Mouse (Mus musculus) midbrain, embryonic 15.5 days (tissue): Measurements from ENCODE around the gene Hnf4a. TPM values are rescaled to one million over a fixed set of nuclear protein-coding genes. Genes with fewer than 3 reads are reported as not detected.

ENCODE experiments used
- ATAC-seq: fragments of 200-750 bp; cut with Nextera tagmentation; replicated peaks from 2 replicates; pipeline ENCODE4 v1.8.0; 2017; ENCODE audit warnings: moderate TSS enrichment
- H3K27ac ChIP-seq: fragments of 300-500 bp; sonication (generic); 2 replicates; pipeline ENCODE4 v1.5.1; 2015; ENCODE audit warnings: mild to moderate bottlenecking, inconsistent platforms
- H3K27me3 ChIP-seq: fragments of 300-500 bp; sonication (generic); replicated peaks from 2 replicates; pipeline ENCODE4 v1.6.1; 2015; ENCODE audit warnings: inconsistent platforms
- H3K36me3 ChIP-seq: fragments of 300-500 bp; sonication (generic); replicated peaks from 2 replicates; pipeline ENCODE4 v1.6.1; 2015; ENCODE audit warnings: inconsistent platforms
- H3K4me1 ChIP-seq: fragments of 300-500 bp; sonication (generic); 2 replicates; pipeline ENCODE4 v1.6.1; 2015; ENCODE audit warnings: inconsistent platforms
- H3K4me2 ChIP-seq: fragments of 300-500 bp; sonication (generic); 2 replicates; pipeline ENCODE4 v1.6.1; 2015; ENCODE audit warnings: inconsistent platforms, mild to moderate bottlenecking, moderate library complexity
- H3K4me3 ChIP-seq: fragments of 300-500 bp; sonication (generic); 2 replicates; pipeline ENCODE4 v1.5.1; 2015; ENCODE audit warnings: mild to moderate bottlenecking, inconsistent platforms
- H3K9ac ChIP-seq: fragments of 300-500 bp; sonication (generic); 2 replicates; pipeline ENCODE4 v1.6.1; 2015; ENCODE audit warnings: mild to moderate bottlenecking, inconsistent platforms
- H3K9me3 ChIP-seq: fragments of 300-500 bp; sonication (generic); 2 replicates; pipeline ENCODE4 v1.6.1; 2016; ENCODE audit warnings: inconsistent platforms
- WGBS: fragments of 180-500 bp; shearing (Covaris S2); methylation state at CpG from one replicate; pipeline ENCODE4 v1.1.7; 2015; ENCODE audit warnings: mixed read lengths; 5-methylcytosine and 5-hydroxymethylcytosine counted together
- polyA plus RNA-seq: library from polyadenylated mRNA; unstranded; fragments of >200 nt; fragmentation: Nextera tagmentation; extraction: Ambion mirVana; gene quantifications from 2 replicates; pipeline ENCODE4 v1.2.1, GENCODE M21; 2015

Gene Hnf4a
- polyA plus RNA-seq, 1 experiment from 2014 or later = not detected

- Histone ChIP-seq H3K9me3 (no peaks in the 10 kb centered on the region), H3K36me3 (no peaks in the 10 kb centered on the region), H3K4me3 (no peak overlapping the region), H3K27ac (no peak overlapping the region), H3K4me2 (no peak overlapping the region), H3K9ac (no peak overlapping the region), H3K27me3 (no peaks in the 10 kb centered on the region), H3K4me1 (peaks cover 5% of the 10 kb centered on the region; the same call in 1 of the 2 replicates)
- no peak for ATAC-seq
- 75% methylated on average over 13 of the region's 13 CpGs for WGBS
Observed at GRCm38 (mm10) chr2:163539321-163540040, 32.9 kb downstream of the Hnf4a start.

GRCm38 (mm10) chr2:163540231-163541117 is 33.9 kb downstream of the Hnf4a start:
- Histone ChIP-seq H3K36me3 (no peaks in the 10 kb centered on the region), H3K9me3 (no peaks in the 10 kb centered on the region), H3K27me3 (no peaks in the 10 kb centered on the region), H3K27ac (no peak overlapping the region), H3K4me1 (no peaks in the 10 kb centered on the region), H3K4me2 (no peak overlapping the region), H3K4me3 (no peak overlapping the region), H3K9ac (no peak overlapping the region)
- 83% methylated on average over 9 of the region's 9 CpGs for WGBS
- ATAC-seq = no peak

GRCm38 (mm10) chr2:163541568-163542182 is 35.1 kb downstream of the Hnf4a start:
- Histone ChIP-seq H3K27me3 (no peaks in the 10 kb centered on the region), H3K4me1 (no peaks in the 10 kb centered on the region), H3K4me2 (no peak overlapping the region), H3K9me3 (no peaks in the 10 kb centered on the region), H3K36me3 (no peaks in the 10 kb centered on the region), H3K9ac (no peak overlapping the region), H3K27ac (no peak overlapping the region), H3K4me3 (no peak overlapping the region)
- no peak for ATAC-seq
- 80% methylated on average over 10 of the region's 10 CpGs for WGBS

GRCm38 (mm10) chr2:163542674-163543073 is 36.1 kb downstream of the Hnf4a start:
- no peak for ATAC-seq
- 88% methylated on average over 10 of the region's 10 CpGs for WGBS
- H3K9me3 ChIP-seq = no peaks in the 10 kb centered on the region

GRCm38 (mm10) chr2:163546623-163547318 is 40.2 kb downstream of the Hnf4a start:
- no peak overlapping the region for H3K9ac ChIP-seq
- no peaks in the 10 kb centered on the region for H3K27me3 ChIP-seq
- H3K4me3 ChIP-seq = no peak overlapping the region
- no peaks in the 10 kb centered on the region for H3K4me1 ChIP-seq
- no peaks in the 10 kb centered on the region for H3K9me3 ChIP-seq
- no peak for ATAC-seq
- H3K36me3 ChIP-seq = no peaks in the 10 kb centered on the region
- H3K4me2 ChIP-seq = no peak overlapping the region
- H3K27ac ChIP-seq = no peak overlapping the region
- 81% methylated on average over 14 of the region's 14 CpGs for WGBS

More at GRCm38 (mm10) chr2:163542674-163543073, 36.1 kb downstream of the Hnf4a start:
- Histone ChIP-seq H3K27me3 (no peaks in the 10 kb centered on the region), H3K4me2 (no peak overlapping the region), H3K27ac (no peak overlapping the region), H3K9ac (no peak overlapping the region), H3K4me3 (no peak overlapping the region), H3K36me3 (no peaks in the 10 kb centered on the region), H3K4me1 (no peaks in the 10 kb centered on the region)

GRCm38 (mm10) chr2:163548822-163549221 is 42.2 kb downstream of the Hnf4a start:
- Histone ChIP-seq H3K27ac (no peak overlapping the region), H3K36me3 (no peaks in the 10 kb centered on the region), H3K27me3 (no peaks in the 10 kb centered on the region), H3K4me2 (no peak overlapping the region), H3K9ac (no peak overlapping the region), H3K4me3 (no peak overlapping the region), H3K4me1 (no peaks in the 10 kb centered on the region), H3K9me3 (no peaks in the 10 kb centered on the region)
- ATAC-seq = no peak
- 61% methylated on average over 6 of the region's 6 CpGs for WGBS

GRCm38 (mm10) chr2:163549786-163550185 is 43.2 kb downstream of the Hnf4a start:
- no peak for ATAC-seq
- H3K9ac ChIP-seq = no peak overlapping the region
- H3K9me3 ChIP-seq = no peaks in the 10 kb centered on the region
- no peaks in the 10 kb centered on the region for H3K4me1 ChIP-seq
- no peaks in the 10 kb centered on the region for H3K36me3 ChIP-seq
- 33% methylated on average over 6 of the region's 6 CpGs for WGBS
- no peak overlapping the region for H3K4me3 ChIP-seq
- H3K27me3 ChIP-seq = no peaks in the 10 kb centered on the region
- no peak overlapping the region for H3K27ac ChIP-seq
- no peak overlapping the region for H3K4me2 ChIP-seq

GRCm38 (mm10) chr2:163552518-163552929 is 45.9 kb downstream of the Hnf4a start:
- Histone ChIP-seq H3K36me3 (no peaks in the 10 kb centered on the region), H3K9me3 (no peaks in the 10 kb centered on the region), H3K9ac (no peak overlapping the region), H3K27ac (no peak overlapping the region), H3K27me3 (no peaks in the 10 kb centered on the region), H3K4me2 (no peak overlapping the region), H3K4me1 (no peaks in the 10 kb centered on the region), H3K4me3 (no peak overlapping the region)
- ATAC-seq = no peak
- 85% methylated on average over 8 of the region's 8 CpGs for WGBS

GRCm38 (mm10) chr2:163554425-163554982 is 47.9 kb downstream of the Hnf4a start:
- H3K4me3 ChIP-seq = no peak overlapping the region
- 73% methylated on average over 4 of the region's 4 CpGs for WGBS
- H3K9ac ChIP-seq = no peak overlapping the region
- H3K36me3 ChIP-seq = no peaks in the 10 kb centered on the region
- ATAC-seq = no peak
- H3K27ac ChIP-seq = no peak overlapping the region
- no peaks in the 10 kb centered on the region for H3K4me1 ChIP-seq
- no peaks in the 10 kb centered on the region for H3K9me3 ChIP-seq
- H3K4me2 ChIP-seq = no peak overlapping the region
- H3K27me3 ChIP-seq = no peaks in the 10 kb centered on the region

- no peaks in the 10 kb centered on the region for H3K4me1 ChIP-seq
- H3K4me2 ChIP-seq = no peak overlapping the region
- ATAC-seq = no peak
- no peaks in the 10 kb centered on the region for H3K36me3 ChIP-seq
- no peaks in the 10 kb centered on the region for H3K9me3 ChIP-seq
- no peak overlapping the region for H3K27ac ChIP-seq
- H3K4me3 ChIP-seq = no peak overlapping the region
- no peak overlapping the region for H3K9ac ChIP-seq
- no peaks in the 10 kb centered on the region for H3K27me3 ChIP-seq
- 87% methylated on average over 6 of the region's 6 CpGs for WGBS
Observed at GRCm38 (mm10) chr2:163554996-163555395, 48.4 kb downstream of the Hnf4a start.

GRCm38 (mm10) chr2:163555417-163555816 is 48.8 kb downstream of the Hnf4a start:
- no peak overlapping the region for H3K4me2 ChIP-seq
- H3K27ac ChIP-seq = no peak overlapping the region
- no peak for ATAC-seq
- H3K36me3 ChIP-seq = no peaks in the 10 kb centered on the region
- H3K9ac ChIP-seq = no peak overlapping the region
- H3K9me3 ChIP-seq = no peaks in the 10 kb centered on the region
- WGBS = 79% methylated on average over 13 of the region's 13 CpGs
- H3K4me1 ChIP-seq = no peaks in the 10 kb centered on the region
- H3K4me3 ChIP-seq = no peak overlapping the region
- no peaks in the 10 kb centered on the region for H3K27me3 ChIP-seq

- no peak overlapping the region for H3K9ac ChIP-seq
- no peaks in the 10 kb centered on the region for H3K9me3 ChIP-seq
- H3K4me1 ChIP-seq = no peaks in the 10 kb centered on the region
- no peaks in the 10 kb centered on the region for H3K27me3 ChIP-seq
- no peak for ATAC-seq
- 86% methylated on average over 1 of the region's 1 CpGs for WGBS
- no peak overlapping the region for H3K4me2 ChIP-seq
- H3K27ac ChIP-seq = no peak overlapping the region
- H3K4me3 ChIP-seq = no peak overlapping the region
- H3K36me3 ChIP-seq = no peaks in the 10 kb centered on the region
Observed at GRCm38 (mm10) chr2:163558548-163558947, 51.9 kb downstream of the Hnf4a start.
